Mouse (Mus musculus): ENCODE results near the gene Sept9. TPM values are rescaled to one million over a fixed set of nuclear protein-coding genes. Genes with fewer than 3 reads are reported as not detected.

The Sept9 gene
- polyA plus RNA-seq, 1 experiment: 493 TPM

GRCm38 (mm10) chr11:117398191-117398590, 198.7 kb downstream of the Sept9 start:
- no peak for TF ChIP-seq GATA1 (IDR thresholded peaks at IDR 0.05; ENCODE audit: low read length)

- TF ChIP-seq GATA1 (IDR thresholded peaks at IDR 0.05; ENCODE audit: low read length): no peak
Observed at GRCm38 (mm10) chr11:117401583-117402367, 202.3 kb downstream of the Sept9 start.

GRCm38 (mm10) chr11:117402550-117402949, 203.1 kb downstream of the Sept9 start:
- TF ChIP-seq GATA1 (IDR thresholded peaks at IDR 0.05; ENCODE audit: low read length): no peak

- no peak for TF ChIP-seq GATA1 (IDR thresholded peaks at IDR 0.05; ENCODE audit: low read length)
Observed at GRCm38 (mm10) chr11:117403073-117403472, 203.6 kb downstream of the Sept9 start.

GRCm38 (mm10) chr11:117403781-117404180, 204.3 kb downstream of the Sept9 start:
- no peak for TF ChIP-seq GATA1 (IDR thresholded peaks at IDR 0.05; ENCODE audit: low read length)

- TF ChIP-seq GATA1 (IDR thresholded peaks at IDR 0.05; ENCODE audit: low read length): no peak
Observed at GRCm38 (mm10) chr11:117406711-117407110, 207.2 kb downstream of the Sept9 start.

- TF ChIP-seq GATA1 (IDR thresholded peaks at IDR 0.05; ENCODE audit: low read length): no peak
Observed at GRCm38 (mm10) chr11:117407196-117407595, 207.7 kb downstream of the Sept9 start.

- TF ChIP-seq GATA1 (IDR thresholded peaks at IDR 0.05; ENCODE audit: low read length): no peak
Observed at GRCm38 (mm10) chr11:117407651-117408441, 208.4 kb downstream of the Sept9 start.

GRCm38 (mm10) chr11:117408442-117409031, 209.1 kb downstream of the Sept9 start:
- no peak for TF ChIP-seq GATA1 (IDR thresholded peaks at IDR 0.05; ENCODE audit: low read length)

- no peak for TF ChIP-seq GATA1 (IDR thresholded peaks at IDR 0.05; ENCODE audit: low read length)
Observed at GRCm38 (mm10) chr11:117409331-117409730, 209.9 kb downstream of the Sept9 start.

GRCm38 (mm10) chr11:117410059-117410458, 210.6 kb downstream of the Sept9 start:
- TF ChIP-seq GATA1 (IDR thresholded peaks at IDR 0.05; ENCODE audit: low read length): no peak

- TF ChIP-seq GATA1 (IDR thresholded peaks at IDR 0.05; ENCODE audit: low read length): no peak
Observed at GRCm38 (mm10) chr11:117411663-117412062, 212.2 kb downstream of the Sept9 start.

Other genes with a start within 250 kb of the Sept9 start
- 58.0 and 66.2 TPM in 2 replicates for gene Sec14l1, start 84.5 kb upstream of the Sept9 start, polyA plus RNA-seq (2012)

Measured in G1E-ER4 (cell line).